Mouse (Mus musculus): ENCODE data around the gene Lypla2.

Lypla2 gene

DNA sequence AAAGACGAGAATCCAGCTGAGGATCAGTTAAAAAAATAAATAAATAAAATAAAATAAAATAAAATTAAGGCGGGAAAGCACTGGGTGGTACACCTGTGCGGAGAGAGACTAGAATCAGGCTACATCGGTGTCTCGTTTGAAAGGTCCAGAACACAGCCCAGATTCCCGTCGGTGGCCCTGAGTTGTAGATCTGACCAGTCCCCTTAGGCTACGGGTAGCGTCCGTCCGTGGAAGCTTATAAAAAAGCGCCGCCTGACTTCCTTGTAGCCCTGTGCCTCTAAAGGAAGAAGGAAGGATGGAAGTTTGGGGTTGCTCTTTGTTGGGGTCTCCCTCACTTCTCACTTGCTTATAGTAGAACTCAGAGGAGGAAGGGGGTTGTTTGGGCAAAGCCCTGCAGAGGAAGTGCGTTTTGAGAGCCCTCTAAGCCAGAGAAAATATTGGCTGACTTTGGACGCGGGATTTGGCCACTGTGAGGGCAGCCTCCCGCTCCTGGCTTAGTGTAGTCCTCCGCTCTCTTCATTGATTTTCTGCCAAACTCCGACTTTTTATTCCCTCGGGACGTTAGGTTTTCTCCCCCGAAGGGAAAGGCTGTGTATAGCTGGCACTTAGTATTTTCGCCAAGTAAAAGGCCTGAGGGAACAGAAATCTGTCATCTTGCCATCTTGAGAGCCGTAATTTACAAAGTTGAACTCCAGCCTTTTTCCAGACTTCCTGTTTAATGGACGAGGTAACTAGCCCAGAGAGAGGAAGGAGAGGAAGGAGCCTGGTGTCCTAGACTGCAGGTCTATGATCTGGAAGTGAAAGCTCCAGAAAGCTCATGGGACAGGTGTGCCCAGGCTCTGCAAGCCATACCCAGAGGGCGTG lies 50.9 kb downstream of the Lypla2 start:
- no peak for DNase-seq (ENCODE audit: low read depth, low spot score)

DNA sequence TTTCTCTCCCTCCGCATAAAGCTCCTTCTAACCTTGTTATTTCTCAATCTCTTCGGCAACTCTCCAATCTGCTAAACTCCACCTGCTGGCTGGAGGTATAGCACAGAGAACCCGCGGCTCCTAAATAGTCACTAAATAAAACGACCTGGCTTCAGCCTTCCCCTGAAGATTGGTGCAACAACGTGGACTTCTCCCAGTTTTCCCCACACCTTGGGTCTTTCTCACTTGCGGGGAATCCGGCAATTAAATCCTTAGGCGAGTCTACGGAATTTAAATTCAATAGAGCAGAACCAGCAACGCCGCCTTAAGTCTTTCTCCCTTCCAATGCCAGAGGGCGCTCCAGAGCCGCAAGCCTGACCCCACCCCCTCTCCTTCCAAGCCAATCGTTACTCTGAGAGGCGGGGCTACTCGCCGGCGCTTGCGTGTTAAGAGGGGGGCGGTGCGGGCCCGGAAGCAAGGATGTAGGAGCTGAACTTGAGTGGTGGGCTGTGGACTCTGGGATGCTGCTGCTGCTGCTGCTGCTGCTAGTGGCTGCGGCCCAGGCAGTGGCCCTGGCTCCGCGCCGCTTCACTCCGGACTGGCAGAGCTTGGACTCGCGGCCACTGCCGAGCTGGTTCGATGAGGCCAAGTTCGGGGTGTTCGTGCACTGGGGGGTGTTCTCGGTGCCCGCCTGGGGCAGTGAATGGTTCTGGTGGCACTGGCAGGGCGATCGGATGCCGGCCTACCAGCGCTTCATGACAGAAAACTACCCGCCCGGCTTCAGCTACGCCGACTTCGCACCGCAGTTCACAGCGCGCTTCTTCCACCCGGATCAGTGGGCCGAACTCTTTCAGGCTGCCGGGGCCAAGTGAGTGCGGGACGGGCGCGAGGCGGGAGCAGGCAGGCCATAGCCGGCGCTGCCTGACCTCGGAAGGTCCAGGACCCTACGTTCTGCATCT lies 51.9 kb downstream of the Lypla2 start, which contains the start of gene Fuca1:
Fuca1 (plus strand) TSS at position 432 of the 938 bp plus-strand sequence.
- peak; percentile 98 for DNase-seq (ENCODE audit: low read depth, low spot score)

DNA sequence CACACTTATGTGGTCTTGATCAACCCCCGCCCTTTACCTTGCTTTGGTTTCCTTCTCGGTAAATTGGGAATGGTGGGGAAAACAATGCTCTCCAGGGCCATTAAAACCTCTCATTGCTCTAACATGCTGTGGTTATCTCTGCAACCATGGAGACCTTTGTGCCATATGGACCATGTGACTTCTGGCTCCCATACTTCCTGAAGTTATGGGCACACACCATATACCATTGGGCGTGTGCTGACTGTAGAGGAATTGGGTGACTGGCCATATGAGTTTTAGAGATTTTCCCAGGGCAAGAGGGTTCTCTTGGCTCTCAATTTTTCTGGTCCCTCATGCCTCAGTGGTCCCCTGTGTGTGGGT lies 53.2 kb downstream of the Lypla2 start:
- DNase-seq (ENCODE audit: low read depth, low spot score): no peak

DNA sequence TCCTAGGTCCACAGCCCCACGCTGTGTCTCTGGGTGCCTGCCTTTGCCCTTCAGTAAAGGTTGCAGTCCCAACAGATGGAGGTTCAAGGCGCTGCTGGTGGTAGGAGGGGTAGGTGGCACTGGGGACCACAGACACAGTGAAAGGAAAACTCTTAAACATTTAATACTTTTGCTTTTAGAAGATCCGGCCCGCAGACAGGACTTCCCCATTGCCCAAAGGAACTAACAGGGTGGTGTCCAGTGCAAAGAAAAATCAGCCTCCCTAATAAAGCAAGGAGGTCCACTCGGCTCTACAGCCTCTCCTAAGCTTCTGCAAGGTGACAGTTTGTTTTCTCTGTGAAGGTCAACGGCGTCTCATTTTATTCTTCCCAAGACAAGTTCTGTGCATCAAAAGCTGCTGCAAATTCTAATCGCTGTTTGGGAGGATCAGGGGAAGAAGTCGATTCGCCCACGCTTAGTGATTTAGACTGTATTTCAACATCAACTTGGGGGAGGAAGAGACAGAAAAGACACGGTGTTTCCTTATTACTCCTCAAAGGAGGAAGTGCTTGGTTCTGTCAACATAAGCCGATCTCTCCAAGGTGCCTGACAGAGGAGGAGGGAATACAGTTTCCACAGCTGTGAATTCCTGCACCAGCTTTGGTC lies 53.7 kb downstream of the Lypla2 start:
- DNase-seq (ENCODE audit: low read depth, low spot score): no peak

Measured in CD4-positive, CD25-positive, alpha-beta regulatory T cell, adult 2 months (primary cell).